Mouse (Mus musculus) erythroid progenitor cell, adult 5-6 weeks (primary cell): ENCODE measurements around the gene Mrgprd. TPM values are rescaled to one million over a fixed set of nuclear protein-coding genes. Genes with fewer than 3 reads are reported as not detected.

Experiments
- ATAC-seq: replicated peaks from 2 replicates; pipeline ENCODE4 v1.8.0; 2016; ENCODE audit warnings: moderate number of reproducible peaks, mild to moderate bottlenecking, moderate TSS enrichment, inconsistent platforms; ENCODE audit not compliant: poor library complexity, low FRiP score, severe bottlenecking
- total RNA-seq, 2 experiments: library from RNA; stranded (forward) in 1 of 2; stranded (reverse) in 1 of 2; fragments of 150-400 nt in 1 of 2; fragments of 186-747, 209-891 nt in 1 of 2; gene quantifications; 2 replicates each; pipeline versions ENCODE4 v1.2.3 to v1.2.4; 2015 to 2017; ENCODE audit warnings: low replicate concordance in 2 of 2

The Mrgprd gene
- total RNA-seq, 2 experiments from 2014 or later = not detected

- ATAC-seq = no peak
These were observed 13.2 kb upstream of the Mrgprd start for GRCm38 (mm10) chr7:145301341-145302005.

- 0 out of 2 replicates have a peak, but pooled peaks have one; percentile 17 for ATAC-seq
These were observed 11.9 kb upstream of the Mrgprd start for GRCm38 (mm10) chr7:145302488-145303285.

- ATAC-seq = no peak
These were observed 10.5 kb upstream of the Mrgprd start for GRCm38 (mm10) chr7:145304153-145304552.

DNA sequence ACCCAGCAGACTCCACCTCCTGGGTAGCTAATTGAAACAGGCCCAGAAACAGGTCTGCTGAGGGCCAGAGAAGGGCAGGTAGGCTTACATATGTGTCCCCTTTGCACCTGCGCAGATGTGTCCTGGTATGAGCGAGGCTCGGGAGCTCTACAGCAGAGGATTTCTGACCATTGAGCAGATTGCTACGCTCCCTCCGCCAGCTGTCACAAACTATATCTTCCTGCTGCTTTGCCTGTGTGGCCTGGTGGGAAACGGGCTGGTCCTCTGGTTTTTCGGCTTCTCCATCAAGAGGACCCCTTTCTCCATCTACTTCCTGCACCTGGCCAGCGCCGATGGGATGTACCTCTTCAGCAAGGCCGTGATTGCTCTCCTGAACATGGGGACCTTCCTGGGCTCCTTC is 7.0 kb upstream of the Mrgprd start:
- ATAC-seq = no peak

- no peak for ATAC-seq
These were observed 6.5 kb upstream of the Mrgprd start for GRCm38 (mm10) chr7:145308061-145308675.

GRCm38 (mm10) chr7:145308866-145309265 is 5.8 kb upstream of the Mrgprd start:
- 0 out of 2 replicates have a peak, but pooled peaks have one; percentile 30 for ATAC-seq

DNA sequence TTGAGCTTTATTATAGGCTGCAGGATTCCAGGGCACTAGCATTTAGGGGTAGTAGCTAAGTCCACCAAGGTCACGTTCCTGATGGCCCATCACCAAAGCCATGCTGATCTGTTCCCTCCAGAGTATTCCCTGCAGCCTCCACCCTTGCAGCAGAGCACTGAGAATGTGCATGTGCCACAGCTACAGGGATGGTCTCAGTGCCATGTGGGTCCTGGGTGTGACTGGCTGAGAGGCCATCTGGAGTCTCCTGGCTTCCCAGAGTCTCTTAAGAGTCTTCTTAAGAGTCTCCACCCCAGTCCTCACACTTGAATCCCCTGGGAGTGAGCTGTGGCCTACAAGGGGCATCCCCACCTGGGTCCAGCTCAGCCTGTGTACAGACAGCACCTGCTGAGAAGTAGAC is 4.8 kb upstream of the Mrgprd start:
- ATAC-seq = no peak

GRCm38 (mm10) chr7:145310526-145310925 is 4.1 kb upstream of the Mrgprd start:
- ATAC-seq = no peak

DNA sequence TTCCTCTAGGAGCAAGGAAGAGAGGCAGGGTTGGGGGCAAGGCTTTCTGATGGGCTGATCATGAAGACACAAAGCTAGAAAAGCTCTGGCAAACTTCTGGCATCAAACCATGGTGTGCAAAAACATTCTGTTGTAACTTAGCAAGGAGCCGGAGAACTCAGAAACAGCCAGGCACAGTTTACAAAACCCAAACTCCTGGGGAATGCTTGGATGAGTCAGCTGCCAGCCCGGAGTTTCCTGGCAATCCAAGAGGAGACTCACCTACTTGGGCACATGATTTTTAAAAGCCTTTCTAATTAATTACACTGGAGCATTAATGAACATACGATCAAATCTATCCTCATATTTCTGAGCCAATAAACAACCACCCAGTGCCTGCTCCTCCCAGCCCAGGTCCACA is 2.5 kb upstream of the Mrgprd start:
- ATAC-seq = no peak

GRCm38 (mm10) chr7:145317522-145317921 is 2.9 kb downstream of the Mrgprd start:
- ATAC-seq = no peak

DNA sequence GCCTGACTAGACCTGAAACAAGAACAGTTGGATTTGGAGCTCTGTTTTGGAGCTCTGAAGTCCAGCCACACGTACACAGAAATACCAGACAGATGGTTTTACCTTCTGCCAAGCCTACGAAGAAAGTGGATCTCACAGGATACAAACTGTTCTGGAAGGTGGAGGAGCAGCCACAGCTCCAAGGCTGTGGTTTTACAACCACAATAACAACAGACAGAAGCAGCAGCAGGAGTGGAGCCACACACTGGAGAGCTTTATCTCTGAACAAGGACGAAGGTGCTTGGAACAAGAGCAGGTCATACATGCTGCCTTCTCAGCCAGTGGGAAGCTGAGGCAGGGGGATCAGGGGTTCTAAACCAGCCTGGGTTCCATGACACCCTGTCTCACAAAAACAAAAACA is 4.8 kb downstream of the Mrgprd start:
- no peak for ATAC-seq

DNA sequence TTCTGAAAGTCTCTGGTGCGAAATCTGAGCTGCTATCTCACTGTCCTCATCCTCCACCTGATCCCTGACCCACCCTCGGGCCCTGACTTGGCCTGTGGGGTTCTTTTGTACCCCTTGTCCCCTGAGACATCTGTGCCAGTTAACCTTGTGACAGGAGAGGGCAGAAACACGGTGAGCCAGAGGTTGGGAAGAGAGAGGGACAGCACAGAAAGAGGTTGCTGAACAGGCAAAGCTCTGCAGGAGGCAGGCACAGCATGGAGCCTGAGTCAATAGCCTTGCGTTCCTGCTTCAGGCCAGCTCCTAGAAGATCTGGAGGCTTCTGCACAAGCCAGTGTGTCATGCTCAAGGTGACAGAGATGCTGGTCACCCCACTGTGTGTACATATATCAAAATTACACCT is 9.0 kb downstream of the Mrgprd start:
- no peak for ATAC-seq

DNA sequence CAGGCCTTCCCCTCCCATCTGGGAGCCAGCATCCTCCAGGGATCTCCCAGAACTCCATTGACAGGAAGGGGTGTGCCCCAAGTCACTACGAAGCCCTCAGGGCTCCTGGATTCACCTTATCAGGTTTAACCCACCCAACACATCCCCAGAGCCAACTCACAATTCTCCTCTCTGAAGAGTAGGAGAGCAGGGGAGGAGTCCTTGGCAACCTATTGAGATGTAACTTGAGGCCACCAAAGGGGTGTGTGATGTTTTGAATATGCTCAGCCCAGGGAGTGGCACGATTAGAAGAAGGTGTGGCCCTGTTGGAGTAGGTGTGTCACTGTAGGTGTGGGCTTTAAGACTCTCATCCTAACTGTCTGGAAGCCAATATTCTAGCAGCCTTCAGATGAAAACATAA is 11.1 kb downstream of the Mrgprd start:
- peak; percentile 58 for ATAC-seq

GRCm38 (mm10) chr7:145329982-145330381 is 15.3 kb downstream of the Mrgprd start:
- ATAC-seq = no peak

DNA sequence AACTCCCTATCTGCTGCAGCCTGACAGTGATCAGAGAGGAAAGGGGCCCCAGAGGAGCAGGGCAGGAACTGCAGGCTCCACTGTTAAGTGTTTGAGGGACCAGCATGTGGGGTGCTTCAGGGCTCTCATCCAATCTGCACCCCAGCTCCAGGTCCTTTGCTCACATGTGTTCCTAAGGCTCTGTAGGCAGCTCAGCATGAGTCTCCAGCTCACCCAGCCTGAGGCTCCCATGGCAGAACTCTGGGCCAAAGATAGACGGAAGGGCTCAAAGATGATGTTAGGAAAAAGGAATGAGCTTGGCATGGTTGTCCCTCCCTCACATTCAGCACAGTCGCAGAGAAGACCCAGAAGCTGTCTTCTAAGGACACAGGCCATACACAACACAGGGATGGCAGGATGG is 16.0 kb downstream of the Mrgprd start:
- ATAC-seq = no peak

GRCm38 (mm10) chr7:145332376-145333041 is 17.9 kb downstream of the Mrgprd start:
- no peak for ATAC-seq

GRCm38 (mm10) chr7:145333936-145334335 is 19.3 kb downstream of the Mrgprd start:
- ATAC-seq = no peak

GRCm38 (mm10) chr7:145334428-145335027 is 19.9 kb downstream of the Mrgprd start:
- ATAC-seq = no peak

GRCm38 (mm10) chr7:145335199-145335598 is 20.6 kb downstream of the Mrgprd start:
- no peak for ATAC-seq
